Mouse (Mus musculus) heart, adult 18-20 months (tissue): ENCODE measurements around the gene Alg9. TPM values are rescaled to one million over a fixed set of nuclear protein-coding genes. Genes with fewer than 3 reads are reported as not detected.
"Not testable (repeated sequence)": the region's sequence is repeated elsewhere in the genome, so short reads cannot be mapped to it uniquely, and the experiment has no call there.

Experiments used
- DNase-seq, 2 experiments: peaks; one replicate each; pipeline ENCODE4 v3.0.0; 2021 to 2022; ENCODE audit warnings: mixed read lengths in 1 of 2
- total RNA-seq, 2 experiments: library from RNA; stranded (reverse); gene quantifications; 2 replicates each; pipeline ENCODE4 v1.2.3; 2021

Gene Alg9
- total RNA-seq, 2 experiments from 2014 or later, result 10.4 to 12.1 TPM

DNA sequence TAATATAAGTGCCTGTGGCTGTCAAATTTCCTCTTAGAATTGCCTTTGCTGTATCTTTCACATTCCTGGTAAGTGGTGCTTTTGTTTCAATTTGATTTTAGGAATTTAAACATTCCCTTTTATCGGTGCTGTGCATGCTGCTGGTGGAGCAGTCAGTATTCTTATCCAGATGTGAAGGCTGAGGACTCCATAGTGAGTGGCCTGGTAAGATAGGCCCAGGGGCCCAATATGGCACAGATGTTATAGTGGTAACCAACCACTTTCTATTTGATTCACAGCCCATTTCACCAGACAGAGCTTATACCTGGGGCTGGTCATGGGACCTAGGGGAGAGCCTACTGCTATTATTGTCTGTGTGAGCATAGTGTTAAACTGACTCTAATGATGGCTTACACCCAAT, 41.7 kb downstream of the Alg9 start:
- no peak for DNase-seq

DNA sequence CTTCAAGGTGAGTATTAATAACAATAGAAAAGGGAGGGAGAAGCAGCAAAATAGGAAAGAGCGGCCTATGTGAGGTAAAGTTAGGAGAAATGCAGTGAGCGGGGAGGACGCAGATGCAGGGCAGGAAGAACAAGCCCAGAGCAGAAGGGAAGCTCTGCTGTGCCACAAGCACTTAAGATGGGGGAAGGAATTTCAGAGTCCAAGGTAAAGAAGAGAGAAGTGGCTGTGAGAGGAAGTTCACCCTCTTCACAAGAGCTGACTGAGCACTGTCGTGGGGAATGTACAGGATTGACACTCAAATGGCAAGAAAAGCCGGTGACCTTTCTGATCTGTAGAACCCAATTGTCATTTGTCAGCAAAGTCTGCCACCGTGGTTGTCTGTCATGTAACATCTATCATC, 43.2 kb downstream of the Alg9 start:
- no peak for DNase-seq

DNA sequence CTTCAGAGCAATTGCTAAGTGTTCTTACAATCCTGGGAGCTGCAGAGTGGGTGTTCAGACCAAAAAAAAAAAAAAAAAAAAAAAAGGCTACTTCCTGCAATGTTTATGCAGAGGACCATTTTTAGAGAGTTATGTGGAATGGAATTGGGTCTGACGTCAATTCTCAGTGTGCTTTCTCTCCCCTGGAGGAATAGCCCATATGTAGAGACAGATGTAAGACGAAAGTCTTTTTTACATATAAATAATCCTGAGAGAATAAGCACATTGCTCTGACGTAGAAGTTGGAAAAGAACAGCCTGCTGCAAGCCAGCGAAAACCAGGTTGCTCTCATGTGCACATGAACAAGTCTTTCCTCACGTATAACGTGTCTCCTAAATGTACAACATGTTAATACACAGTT, 44.9 kb downstream of the Alg9 start:
- DNase-seq, result no peak

DNA sequence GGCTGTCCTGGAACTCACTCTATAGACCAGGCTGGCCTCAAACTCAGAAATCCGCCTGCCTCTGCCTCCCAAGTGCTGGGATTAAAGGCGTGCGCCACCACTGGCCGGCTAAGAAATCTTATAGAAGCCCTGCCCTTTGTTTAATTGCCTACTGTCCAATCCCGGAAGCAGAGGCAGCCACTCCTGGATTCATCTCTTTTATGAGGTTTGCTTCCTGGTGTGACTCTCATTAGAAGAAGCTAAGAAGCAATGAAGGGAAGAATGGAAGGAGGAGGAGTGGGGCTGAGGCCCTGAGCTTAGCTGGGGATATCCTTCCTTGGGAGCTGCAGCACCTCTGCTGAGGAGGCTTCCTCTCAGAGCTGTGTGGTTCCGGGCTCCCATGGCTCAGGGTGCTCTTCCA, 46.8 kb downstream of the Alg9 start:
- no peak for DNase-seq

DNA sequence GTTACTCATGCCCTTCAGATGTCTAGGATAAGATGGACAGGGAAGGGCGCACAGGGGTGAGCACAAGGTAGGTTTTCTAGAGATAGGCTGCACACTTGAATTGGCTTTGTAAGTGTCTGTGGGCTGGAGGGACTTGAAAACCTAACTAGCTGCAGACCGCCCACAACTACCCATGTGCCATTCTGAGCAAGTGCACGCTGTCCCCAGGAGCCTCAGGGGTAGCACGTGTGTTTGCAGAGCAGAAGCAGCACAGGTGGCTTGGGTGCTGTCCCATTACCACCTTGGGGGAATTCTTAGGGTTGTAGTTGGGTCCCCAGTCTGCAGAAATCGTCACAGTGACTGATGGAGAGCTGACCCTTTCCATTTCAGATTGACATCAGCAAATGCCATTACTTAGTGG, 47.4 kb downstream of the Alg9 start:
- DNase-seq, result no peak

DNA sequence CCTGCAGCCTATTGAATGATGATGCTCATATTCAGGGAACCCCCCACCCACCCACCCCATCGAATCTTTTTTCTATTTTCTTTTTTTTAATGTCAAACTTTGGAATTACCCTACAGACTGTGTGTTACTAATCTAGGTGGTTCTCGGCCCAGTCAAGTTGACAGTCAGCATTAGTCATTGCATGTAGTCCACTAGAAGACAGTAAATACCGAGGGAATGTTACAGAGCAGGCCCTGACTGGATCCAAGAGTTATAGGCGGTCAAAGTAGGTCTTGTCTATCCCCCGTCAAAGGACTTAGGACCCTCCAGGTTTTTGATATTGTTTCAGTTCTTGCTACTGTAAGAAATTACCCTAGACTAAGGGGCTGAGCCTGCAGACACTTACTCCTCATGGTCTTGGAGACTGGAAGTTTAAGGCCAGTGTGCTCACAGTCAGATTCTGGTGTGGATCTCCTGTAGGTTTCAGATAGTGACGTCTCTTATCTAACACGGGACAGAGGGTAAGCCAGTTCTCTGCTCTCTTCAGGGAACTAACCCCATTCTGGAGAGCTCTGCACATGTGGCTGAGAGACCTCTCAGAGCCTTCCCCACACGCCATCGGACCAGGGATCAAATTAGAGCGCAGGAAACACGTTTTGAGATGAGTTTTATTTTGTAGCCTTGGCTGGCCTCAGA, 49.1 kb downstream of the Alg9 start:
- DNase-seq, result no peak

GRCm38 (mm10) chr9:50831514-50831913, 56.7 kb downstream of the Alg9 start:
- no peak for DNase-seq

DNA sequence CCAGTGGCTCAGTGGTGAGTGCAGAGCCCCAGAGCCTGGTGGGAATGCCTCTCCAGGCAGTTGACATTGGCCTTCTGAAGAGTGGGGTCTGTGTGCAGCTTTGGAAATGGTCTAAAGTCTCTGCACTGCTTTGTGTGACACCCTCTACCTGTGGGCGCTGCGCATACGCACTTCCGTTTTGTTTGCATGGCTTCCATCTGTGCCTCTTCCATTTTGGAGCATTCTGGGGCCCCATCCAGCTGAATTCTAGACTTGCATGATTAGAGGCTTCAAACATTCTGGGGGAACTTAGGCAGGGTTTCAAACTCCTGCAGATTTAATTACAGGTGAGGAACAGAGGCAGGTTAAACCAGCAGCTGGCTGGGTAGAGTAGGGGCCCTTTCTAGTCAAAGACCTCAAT, 57.3 kb downstream of the Alg9 start:
- no peak for DNase-seq

DNA sequence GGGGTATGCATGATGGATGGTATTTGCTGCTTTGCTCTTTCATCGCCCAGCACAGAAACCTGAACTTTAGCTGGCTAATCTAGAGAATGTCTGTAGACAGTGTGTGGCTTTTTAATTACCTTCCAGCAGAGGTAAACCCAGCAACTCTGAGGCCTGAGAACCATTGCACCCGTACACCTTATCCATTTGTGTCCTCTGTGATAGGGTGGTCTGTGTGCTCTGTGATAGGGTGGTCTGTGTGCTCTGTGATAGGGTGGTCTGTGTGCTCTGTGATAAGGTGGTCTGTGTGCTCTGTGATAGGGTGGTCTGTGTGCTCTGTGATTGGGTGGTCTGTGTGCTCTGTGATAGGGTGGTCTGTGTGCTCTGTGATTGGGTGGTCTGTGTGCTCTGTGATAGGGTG, 57.8 kb downstream of the Alg9 start:
- not testable (repeated sequence) for DNase-seq

DNA sequence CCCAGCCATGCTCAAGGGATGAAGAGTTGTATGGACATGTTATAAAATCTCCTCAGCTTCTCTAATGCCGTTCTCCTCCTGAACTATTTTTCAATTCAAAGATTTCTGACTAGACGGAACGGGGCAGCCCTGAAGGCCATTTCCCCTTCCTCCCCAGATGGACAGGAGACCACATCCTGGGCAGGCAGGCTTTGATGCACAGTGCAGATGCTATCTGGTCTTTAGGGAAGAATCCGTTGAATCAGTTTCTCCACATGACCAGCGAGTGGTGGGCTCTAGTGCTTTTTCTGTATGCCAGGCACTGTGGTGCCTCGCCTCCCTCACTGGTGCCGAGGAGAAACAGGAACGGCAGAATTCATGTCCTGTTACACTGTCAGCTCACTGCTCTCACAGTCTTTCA, 59.0 kb downstream of the Alg9 start:
- no peak for DNase-seq

GRCm38 (mm10) chr9:50835068-50835705, 60.4 kb downstream of the Alg9 start:
- DNase-seq, result no peak

- no peak for DNase-seq
Measured at GRCm38 (mm10) chr9:50836097-50836496, 61.3 kb downstream of the Alg9 start.

DNA sequence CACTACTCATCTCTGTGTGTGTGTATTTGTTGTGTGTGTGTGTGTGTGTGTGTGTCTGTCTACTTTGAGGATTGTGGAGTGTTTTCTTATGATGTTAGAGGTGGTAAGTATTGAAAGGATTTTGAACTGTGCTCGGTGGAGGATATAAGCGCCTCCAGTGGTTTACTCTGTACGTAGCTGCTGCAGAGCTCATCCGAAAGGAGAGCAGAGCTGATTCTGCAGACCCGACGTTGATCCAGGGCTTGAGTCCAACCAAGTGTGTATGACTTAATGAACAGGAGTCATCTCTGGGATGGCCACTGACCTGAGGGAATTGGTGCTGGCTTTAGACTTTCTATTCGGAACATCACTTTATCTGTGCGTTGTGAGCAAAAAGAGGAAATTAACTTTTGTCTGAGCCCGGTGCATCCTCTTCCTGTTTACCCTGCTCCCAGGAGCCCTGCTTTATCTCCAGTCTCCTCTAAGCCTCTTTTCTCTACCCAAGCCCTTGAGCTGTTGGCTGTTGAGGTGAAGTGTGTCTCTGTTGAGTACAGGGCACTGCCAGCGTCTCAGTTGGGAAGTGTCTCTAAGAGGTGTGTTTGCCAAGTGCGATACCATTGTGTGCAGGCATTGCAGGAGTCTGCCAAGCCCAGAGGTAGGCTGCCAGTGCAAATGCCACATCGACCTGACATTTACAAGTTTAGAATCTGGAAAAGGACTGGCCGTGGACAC, 66.4 kb downstream of the Alg9 start:
- DNase-seq, result peak; percentile 57 to 71

DNA sequence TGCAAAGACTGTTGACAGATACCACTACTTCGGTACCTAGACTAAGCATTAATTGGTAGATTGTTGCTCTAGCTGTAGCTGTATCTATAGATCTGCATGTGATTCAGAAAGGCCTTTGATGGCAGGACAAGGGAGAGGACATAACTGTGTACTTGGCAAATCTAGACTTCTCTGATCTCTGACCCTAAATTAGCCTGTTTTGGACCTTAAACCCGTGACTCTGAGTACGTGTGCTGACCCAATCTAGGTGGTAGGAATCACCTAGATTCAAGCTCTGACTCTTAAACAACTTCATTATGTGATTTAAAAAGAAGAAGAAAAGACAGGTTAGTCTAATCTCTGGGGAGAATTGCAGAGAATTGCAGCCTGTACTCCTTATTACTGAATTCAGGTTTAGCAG, 70.3 kb downstream of the Alg9 start, which contains the start of gene Ppp2r1b:
Gene Ppp2r1b (plus strand): TSS at position 221 of the 400 bp plus-strand sequence.
- no peak for DNase-seq

DNA sequence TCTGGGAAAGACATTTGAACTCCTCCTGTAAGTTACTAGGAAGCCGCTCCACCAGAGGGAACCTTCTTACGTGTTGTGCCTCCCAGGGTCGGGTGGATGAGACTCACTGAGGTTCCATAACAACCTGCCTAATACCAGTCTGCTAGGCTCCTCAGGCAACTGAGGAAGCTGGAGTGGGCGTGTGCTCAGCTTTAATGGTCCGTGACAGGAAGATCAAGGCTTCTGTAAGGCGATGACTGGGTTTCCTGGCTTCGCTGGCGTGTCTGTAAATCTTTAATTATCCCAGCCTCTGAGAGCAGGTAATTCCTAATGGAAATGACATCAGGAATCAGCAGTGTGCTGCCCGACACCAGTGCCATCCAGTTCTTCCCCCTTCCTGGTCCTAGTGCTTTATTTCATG, 70.7 kb downstream of the Alg9 start:
- DNase-seq, result no peak

DNA sequence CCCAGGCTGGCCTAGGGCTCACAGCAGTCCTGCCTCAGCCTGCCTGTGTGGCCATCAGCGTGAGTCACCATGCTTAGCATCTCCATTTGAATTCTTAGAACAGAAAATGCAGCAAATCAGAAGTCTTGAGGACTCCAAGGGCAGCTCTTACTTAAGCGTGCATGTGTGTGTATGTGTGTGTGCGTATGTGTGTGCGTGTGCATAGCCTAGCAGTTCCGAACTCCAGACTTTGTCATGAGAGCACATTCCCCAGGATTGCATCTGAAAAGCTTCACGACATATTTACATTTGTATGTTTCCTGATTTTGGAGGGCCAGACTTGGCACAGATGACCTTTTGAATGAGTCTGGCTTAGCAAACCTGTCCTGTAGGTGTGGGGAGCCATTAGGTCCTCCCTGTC, 72.3 kb downstream of the Alg9 start:
- no peak for DNase-seq

- DNase-seq, result no peak
Measured at GRCm38 (mm10) chr9:50847606-50848368, 73.0 kb downstream of the Alg9 start.

GRCm38 (mm10) chr9:50848821-50849220, 74.0 kb downstream of the Alg9 start:
- DNase-seq, result no peak

DNA sequence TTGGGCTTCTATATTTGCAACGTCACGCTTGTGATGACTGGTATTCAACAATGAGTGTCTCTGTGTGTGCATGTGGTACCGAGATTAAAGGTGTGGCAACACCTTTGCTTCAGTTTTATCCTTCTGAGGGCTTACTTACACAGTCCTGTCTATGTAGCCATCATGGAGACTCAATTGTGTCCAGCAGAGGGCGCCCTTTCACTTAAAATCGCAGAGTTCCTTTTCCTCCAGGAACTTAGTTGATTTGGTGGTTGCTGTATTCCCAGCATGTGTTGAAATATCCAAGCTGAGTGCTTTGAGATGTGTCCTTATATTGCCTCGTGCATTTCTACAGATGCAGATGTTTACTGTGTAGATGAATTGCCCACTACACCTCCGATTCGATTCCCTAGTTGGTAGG, 74.4 kb downstream of the Alg9 start:
- DNase-seq, result peak; percentile 88 to 98

DNA sequence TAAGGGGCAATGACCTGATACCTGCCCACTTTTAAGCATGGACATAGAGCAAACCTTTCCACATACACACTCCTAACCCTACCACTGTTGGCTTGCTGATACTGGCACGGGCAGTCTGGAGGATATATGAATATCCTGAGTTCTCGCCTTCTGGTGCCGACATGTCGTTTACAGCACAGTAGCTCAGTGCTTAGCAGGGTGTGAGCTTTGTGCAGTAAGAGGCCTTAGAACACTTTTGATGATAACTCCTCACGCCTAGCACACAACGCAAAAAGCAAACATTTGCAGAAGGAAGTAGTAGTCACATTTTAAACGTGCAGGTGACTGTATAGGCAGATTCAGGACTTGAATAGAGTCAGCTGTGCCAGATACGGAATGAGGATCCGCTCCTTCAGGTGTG, 74.9 kb downstream of the Alg9 start:
- DNase-seq, result no peak

GRCm38 (mm10) chr9:50850271-50850670, 75.5 kb downstream of the Alg9 start:
- DNase-seq, result peak; percentile 37 to 43

DNA sequence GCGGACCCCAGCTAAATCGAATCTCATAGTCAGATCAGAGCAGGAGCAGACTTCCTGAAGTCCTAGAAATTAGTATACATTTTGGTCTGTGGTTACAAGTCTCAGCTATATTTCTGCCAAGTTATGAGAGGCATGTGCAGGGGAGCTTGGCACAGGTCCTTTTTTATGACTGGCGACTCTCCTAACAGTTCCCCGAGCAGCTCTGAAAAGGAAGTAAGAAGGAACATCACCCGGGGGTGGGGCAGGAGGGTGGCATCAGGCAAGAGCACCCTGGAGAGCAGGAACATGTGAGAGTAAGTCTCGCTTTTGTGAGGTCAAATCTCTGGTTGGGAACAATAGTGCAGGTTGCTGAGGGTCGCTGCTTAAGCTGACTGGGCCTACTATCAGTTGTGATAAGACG, 75.9 kb downstream of the Alg9 start:
- peak in 1 of 2 experiments; percentile 35 for DNase-seq
